Mouse (Mus musculus) midbrain, embryonic 16.5 days (tissue): ENCODE measurements at regions not wholly inside any gene's neighbourhood (a gene's known extent, or its start where the extent isn't known, plus 50 kb on each side); places are given as distances from the start of the nearest gene placed in this dataset.

ENCODE experiments used
- ATAC-seq: fragments of 200-750 bp; cut with Nextera tagmentation; 2 replicates; pipeline ENCODE4 v1.8.0; 2017; ENCODE audit warnings: moderate TSS enrichment
- H3K27ac ChIP-seq: fragments of 300-500 bp; sonication (generic); 2 replicates; pipeline ENCODE4 v1.5.1; 2014; ENCODE audit warnings: mild to moderate bottlenecking, low read length, mixed read lengths
- H3K27me3 ChIP-seq: fragments of 300-500 bp; sonication (generic); 2 replicates; pipeline ENCODE4 v1.6.1; 2014; ENCODE audit warnings: low read depth, low read length, mixed read lengths; ENCODE audit not compliant: control insufficient read depth, insufficient read depth
- H3K36me3 ChIP-seq: fragments of 300-500 bp; sonication (generic); 2 replicates; pipeline ENCODE4 v1.6.1; 2014; ENCODE audit warnings: mild to moderate bottlenecking, low read length, moderate library complexity, mixed read lengths; ENCODE audit not compliant: control insufficient read depth, insufficient read depth
- H3K4me1 ChIP-seq: fragments of 300-500 bp; sonication (generic); 2 replicates; pipeline ENCODE4 v1.6.1; 2014; ENCODE audit warnings: mild to moderate bottlenecking, low read length, mixed read lengths; ENCODE audit not compliant: control insufficient read depth, insufficient read depth
- H3K4me2 ChIP-seq: fragments of 300-500 bp; sonication (generic); 2 replicates; pipeline ENCODE4 v1.6.1; 2014; ENCODE audit warnings: mild to moderate bottlenecking, low read length, mixed read lengths
- H3K4me3 ChIP-seq: fragments of 300-500 bp; sonication (generic); 2 replicates; pipeline ENCODE4 v1.5.1; 2014; ENCODE audit warnings: low read depth, mild to moderate bottlenecking, low read length, moderate library complexity, mixed read lengths
- H3K9ac ChIP-seq: fragments of 300-500 bp; sonication (generic); 2 replicates; pipeline ENCODE4 v1.6.1; 2014; ENCODE audit warnings: low read depth, low read length, mixed read lengths
- H3K9me3 ChIP-seq: fragments of 300-500 bp; sonication (generic); replicated peaks from 2 replicates; pipeline ENCODE4 v1.6.1; 2014; ENCODE audit warnings: mild to moderate bottlenecking, low read length, mixed read lengths; ENCODE audit not compliant: control insufficient read depth, poor library complexity, severe bottlenecking
- WGBS: fragments of 180-500 bp; shearing (Covaris S2); extraction: QIAGEN DNeasy Blood & Tissue Kit; methylation state at CpG from one replicate; pipeline ENCODE4 v1.1.7; 2014; 5-methylcytosine and 5-hydroxymethylcytosine counted together

GRCm38 (mm10) chr11:57583636-57584277 is 61.5 kb upstream of the Galnt10 start:
- Histone ChIP-seq H3K27me3 (no peaks in the 10 kb centered on the region), H3K36me3 (no peaks in the 10 kb centered on the region), H3K4me3 (no peak overlapping the region), H3K4me2 (no peak overlapping the region), H3K4me1 (peaks cover 28% of the 10 kb centered on the region), H3K27ac (peak overlapping the region; percentile 55), H3K9ac (peak overlapping the region; percentile 23; the same call in 1 of the 2 replicates), H3K9me3 (no peaks in the 10 kb centered on the region)
- 11% methylated on average over 7 of the region's 7 CpGs for WGBS
- ATAC-seq = peak; percentile 32; the same call in 1 of the 2 replicates

- 80% methylated on average over 3 of the region's 3 CpGs for WGBS
- no peak overlapping the region for H3K9ac ChIP-seq
- no peak overlapping the region for H3K27ac ChIP-seq
- no peak overlapping the region for H3K4me2 ChIP-seq
- no peak for ATAC-seq
- H3K27me3 ChIP-seq = no peaks in the 10 kb centered on the region
- no peaks in the 10 kb centered on the region for H3K9me3 ChIP-seq
- H3K36me3 ChIP-seq = no peaks in the 10 kb centered on the region
- H3K4me1 ChIP-seq = peaks cover 28% of the 10 kb centered on the region
- no peak overlapping the region for H3K4me3 ChIP-seq
Observed at GRCm38 (mm10) chr11:57585646-57586045, 59.6 kb upstream of the Galnt10 start.

- no peak overlapping the region for H3K9ac ChIP-seq
- 0 out of 2 replicates have a peak, but pooled peaks cover 3% of the 10 kb centered on the region for H3K9me3 ChIP-seq
- WGBS = 88% methylated on average over 7 of the region's 7 CpGs
- H3K27me3 ChIP-seq = no peaks in the 10 kb centered on the region; the same call in none of the 2 replicates
- ATAC-seq = no peak
- H3K36me3 ChIP-seq = no peaks in the 10 kb centered on the region
- no peak overlapping the region for H3K27ac ChIP-seq
- no peak overlapping the region for H3K4me2 ChIP-seq
- peaks cover 10% of the 10 kb centered on the region; the same call in 1 of the 2 replicates for H3K4me1 ChIP-seq
- H3K4me3 ChIP-seq = no peak overlapping the region
Observed at GRCm38 (mm10) chr11:57592228-57592748, 53.0 kb upstream of the Galnt10 start.
